Mouse (Mus musculus) E14TG2a.4 (cell line): ENCODE data around the gene Phkg2.

Experiments
- CTCF ChIP-seq: conservative IDR thresholded peaks from 2 replicates; pipeline ENCODE4 v1.5.1; 2014; ENCODE audit warnings: low read length
- NANOG ChIP-seq: IDR thresholded peaks from 2 replicates; pipeline ENCODE4 v1.6.1; 2014; ENCODE audit warnings: borderline replicate concordance, low read length, mixed read lengths
- POU5F1 ChIP-seq: IDR thresholded peaks from 2 replicates; pipeline ENCODE4 v1.6.1; 2014; ENCODE audit warnings: low read length, borderline replicate concordance

DNA sequence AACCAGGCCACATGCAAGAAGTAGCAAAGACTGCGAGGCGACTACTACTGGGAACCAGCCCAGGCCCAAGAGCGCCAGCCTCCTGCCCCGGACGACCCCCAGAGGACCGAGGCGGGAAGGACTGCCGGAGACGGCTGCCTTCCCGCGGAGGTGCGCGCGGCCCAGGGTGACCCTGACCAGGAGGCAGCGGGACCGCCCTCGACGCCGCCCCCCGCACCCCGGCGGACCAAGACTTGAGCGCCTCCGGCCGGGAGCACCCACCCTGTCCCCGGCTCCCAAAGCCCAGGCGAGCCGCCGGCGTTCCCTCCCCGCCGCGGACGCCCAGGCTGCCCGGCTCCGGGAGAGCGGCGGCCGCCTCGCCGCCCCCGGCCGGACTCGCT, 41.4 kb downstream of the Phkg2 start:
- TF ChIP-seq CTCF = no peak
- TF ChIP-seq NANOG = no peak
- TF ChIP-seq POU5F1 = no peak
